Mouse (Mus musculus): ENCODE measurements around the gene Safb2.

The Safb2 gene

DNA sequence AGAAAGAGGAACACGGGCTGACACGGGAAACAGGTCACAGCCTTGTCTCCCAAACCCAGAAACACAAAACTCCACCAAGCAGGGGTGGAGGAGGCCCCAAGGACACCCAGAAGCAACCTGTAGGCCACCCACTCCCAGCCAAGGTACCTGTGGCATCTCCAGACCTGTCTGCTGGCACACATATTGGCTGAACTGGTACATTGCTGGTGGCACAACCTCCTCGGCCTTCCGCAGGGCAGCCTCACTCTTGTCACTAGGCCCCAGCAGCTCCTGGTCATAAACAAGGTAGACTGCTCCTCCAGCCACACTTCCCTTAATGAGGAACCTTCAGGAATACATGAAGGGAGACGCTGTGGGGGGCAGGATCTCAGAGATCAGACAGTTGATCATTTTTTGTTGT lies 24.3 kb upstream of the Safb2 start:
- DNase-seq = no peak

DNA sequence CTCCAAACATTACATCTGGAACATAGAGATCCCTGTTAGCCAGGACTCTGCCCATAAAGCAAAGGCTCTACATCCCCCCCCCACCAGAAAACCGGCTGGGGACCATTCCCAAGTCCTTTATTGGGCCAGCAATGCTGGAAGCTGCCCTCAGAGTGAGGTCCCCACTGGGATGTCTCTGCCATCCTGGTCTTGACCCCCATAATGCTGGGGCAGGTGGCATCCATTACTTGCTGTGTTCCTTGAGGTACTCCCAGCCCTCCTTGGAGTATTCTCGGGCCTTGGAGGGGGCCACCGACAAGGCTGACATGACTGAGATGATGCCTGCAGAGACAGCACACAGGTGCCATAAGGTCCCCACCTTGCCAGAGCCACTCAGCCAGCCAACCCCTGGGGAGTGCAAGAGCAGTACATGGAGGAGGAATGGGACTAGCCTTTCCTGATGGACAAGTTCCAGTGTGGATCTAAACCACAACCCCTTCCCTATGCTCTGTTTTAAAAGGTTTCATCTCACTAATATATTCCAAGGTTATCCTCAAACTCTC lies 23.2 kb upstream of the Safb2 start:
- DNase-seq = no peak

DNA sequence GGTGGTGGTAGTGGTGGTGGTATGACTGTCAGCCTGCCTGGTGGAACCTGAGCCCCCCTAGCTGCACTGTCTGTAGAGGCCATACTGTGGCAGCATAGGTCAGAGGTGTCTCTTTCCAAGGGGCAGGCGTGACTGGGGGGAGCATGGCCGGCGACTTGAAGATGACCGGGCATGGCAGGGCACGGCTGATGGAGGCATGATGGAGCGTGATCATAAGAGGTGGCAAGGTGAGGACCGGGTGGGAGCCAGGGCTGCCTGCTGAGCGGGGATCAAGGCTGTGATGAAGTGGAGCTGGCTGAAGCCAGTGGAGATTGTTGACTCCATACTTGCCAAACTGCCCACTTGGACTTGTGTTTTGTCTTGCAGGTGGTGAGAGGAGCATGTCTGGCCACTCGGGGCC lies 21.0 kb upstream of the Safb2 start:
- DNase-seq = no peak

DNA sequence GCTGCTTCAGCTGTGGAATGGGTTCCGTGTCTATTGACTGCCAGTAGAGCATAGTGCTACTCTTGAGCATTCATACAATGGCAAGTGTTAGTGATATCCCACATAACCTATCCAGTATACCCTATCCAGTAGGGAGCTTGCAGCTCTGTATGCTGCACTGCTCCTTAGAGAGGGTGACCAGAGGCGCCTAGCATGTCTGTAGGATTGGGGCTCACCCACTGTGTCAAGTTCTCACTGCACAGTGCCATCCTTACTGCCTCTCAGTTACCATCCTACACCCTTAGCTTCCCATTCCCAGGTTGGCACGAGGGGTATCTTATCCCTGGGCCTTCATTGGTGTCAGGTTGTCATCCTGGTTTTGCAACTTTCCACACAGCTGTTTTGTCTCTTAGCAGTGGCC lies 20.0 kb upstream of the Safb2 start:
- no peak for DNase-seq

DNA sequence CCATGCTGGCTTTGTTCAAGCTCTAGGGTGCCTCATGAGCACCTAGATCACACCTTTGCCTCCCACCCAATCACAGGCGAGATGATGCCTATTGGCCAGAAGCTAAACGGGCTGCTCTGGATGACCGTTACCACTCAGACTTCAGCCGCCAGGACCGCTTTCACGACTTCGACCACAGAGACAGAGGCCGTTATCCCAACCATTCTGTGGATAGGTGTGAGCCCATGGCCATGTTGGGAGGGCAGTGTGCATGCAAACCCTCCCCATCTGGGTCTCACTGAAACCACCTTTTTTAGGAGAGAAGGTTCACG lies 19.6 kb upstream of the Safb2 start:
- DNase-seq = no peak

DNA sequence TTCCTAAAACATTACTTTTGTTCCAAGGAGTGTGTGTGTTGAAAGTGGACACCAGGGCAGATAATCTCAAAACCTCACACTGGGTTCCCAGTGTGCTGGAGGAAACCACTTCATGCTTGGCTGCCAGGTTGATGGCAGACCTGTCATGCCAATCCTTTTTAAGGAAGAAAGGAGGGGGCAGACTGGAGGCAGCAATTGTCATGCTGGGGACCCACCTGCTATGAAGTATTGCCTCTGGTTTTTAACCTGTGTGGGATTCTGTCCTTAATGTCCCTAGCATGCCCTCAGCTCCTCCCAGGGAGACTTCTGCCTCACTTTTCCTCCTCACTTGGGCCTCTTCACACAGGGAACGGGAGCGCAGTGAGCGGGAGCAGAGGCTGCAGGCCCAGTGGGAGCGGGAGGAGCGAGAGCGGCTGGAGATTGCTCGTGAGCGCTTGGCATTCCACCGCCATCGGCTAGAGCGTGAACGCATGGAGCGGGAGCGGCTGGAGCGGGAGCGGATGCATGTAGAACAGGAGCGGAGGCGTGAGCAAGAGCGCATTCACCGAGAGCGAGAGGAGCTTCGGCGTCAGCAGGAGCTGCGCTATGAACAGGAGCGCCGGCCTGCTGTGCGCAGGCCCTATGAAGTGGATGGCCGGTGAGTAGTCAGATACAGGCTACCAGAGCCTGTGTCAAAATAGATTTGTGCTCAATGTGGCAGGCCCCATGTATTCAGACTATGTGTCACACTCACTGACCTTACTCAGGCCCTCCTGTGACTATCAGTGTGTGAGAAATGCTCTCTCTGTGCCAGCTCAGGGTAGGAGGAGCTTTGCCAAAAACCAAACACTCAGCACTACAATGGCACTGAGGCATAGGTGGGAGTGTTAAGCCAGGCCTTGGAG lies 19.0 kb upstream of the Safb2 start:
- no peak for DNase-seq

DNA sequence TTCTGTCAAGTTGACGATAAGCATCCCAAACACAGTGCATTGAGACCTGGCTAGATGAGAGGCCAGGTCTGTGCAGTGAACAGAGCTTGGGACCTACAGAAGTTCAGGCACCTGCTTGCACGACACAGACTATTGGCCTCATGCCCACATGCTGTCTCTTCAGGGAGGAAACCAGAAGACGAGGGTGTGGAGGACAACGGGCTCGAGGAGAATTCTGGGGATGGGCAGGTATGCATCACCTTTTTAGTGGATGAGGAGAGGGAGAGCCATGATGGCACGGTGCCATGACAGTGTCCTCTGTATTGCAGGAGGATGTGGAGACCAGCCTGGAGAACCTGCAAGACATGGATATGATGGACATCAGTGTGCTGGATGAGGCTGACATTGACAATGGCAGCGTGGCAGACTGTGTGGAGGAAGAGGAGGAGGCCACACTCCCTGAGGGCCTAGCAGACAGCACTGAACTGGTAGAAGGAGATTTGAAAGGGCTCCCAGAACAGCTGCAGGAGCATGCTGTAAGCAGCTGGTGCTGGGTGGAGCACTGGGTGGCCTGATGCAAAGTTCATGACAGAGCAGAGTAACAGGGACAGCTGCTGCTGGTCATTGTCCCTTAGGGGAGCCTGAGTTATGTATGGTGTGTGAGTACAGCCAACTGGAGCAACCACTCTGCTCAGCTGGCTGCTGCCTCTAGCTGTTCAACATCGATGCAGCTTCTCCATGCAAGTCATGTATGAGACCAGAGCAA lies 9.3 kb upstream of the Safb2 start:
- peak; percentile 71 for DNase-seq

DNA sequence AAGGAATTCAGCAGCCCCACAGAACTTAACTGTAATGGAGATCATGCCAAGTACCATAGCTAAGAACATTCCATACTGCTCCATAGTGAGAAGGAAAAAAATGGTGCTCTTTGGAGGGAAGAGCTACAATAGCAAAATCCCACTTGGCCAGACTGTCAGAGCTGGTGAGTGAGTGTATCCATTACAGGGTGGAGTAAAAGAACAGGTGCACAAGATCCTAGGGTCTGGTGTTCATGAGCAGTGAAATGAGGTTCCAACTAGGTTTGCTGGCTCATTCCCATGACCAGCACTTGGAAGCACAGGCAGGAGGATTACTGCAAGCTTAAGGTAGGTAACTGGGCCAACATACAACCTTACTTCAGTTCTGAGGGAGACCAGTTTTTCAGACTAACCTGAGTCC lies 8.2 kb upstream of the Safb2 start:
- no peak for DNase-seq

DNA sequence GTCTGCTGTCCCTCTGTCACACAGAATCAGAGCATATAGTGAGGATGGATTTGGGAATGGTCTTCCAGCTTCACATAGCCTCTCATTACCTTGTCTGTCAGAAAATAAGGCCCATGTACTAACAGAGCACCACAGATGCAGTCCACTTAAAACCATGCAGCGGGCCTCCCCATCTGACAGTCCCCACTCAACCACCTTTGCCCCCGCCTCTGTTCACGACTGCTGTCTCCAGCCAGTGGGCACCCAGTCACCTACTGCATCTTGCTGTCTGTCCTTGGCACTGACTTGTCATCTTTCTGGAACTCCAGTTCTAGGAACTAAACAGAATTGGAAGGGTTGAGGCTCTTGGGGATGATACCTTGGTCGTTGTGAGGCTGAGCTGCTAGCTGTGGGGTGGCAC lies 4.5 kb upstream of the Safb2 start:
- no peak for DNase-seq

DNA sequence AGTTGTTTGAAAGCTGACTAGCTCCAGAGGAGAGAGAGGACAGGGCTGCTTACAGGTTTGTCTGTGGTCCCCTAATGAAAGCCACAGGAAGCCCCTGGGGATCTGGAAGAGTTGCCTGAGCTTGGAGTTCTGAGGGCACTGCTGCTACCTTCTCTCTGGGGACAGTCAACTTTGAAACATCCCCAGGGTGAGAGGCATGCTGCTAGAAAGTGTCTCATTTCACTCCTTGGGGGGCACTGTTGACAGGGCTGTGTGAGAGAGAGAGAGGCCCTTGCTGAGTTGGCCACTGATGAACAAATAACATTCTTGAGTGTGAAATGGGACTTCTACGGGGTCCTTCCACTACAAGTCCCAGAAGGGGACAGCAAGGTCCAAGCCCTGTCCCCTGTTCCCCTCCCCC lies 3.4 kb upstream of the Safb2 start:
- no peak for DNase-seq

DNA sequence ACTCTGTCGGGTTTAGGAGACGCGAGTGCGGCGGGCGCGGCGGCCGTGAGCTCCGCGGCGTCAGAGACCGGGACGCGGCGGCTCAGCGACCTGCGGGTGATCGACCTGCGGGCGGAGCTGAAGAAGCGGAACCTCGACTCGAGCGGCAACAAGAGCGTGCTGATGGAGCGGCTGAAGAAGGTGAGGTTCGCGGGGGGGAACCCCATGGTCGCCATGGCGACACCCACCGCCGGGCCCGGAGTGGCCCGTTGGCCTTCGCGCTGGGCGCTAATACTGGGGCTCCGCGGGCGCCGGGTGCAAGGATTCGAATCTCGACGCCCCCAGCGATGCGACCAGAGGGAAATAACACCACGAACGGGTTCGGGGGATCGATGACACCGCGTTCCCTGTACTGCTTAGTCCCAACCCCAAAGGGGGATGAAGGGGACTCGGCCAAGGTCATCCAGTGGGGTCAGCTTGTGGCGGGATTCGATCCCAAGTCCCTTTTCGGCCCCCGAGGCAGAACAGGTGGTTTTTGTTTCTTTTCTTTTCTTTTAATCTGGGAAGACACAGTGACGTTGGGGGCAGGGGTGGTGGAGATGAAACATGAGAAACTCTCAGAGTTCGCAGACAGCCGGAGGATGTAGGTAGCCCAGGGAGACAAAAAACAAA lies 911 bp upstream of the Safb2 start:
- peak; percentile 70 for DNase-seq

DNA sequence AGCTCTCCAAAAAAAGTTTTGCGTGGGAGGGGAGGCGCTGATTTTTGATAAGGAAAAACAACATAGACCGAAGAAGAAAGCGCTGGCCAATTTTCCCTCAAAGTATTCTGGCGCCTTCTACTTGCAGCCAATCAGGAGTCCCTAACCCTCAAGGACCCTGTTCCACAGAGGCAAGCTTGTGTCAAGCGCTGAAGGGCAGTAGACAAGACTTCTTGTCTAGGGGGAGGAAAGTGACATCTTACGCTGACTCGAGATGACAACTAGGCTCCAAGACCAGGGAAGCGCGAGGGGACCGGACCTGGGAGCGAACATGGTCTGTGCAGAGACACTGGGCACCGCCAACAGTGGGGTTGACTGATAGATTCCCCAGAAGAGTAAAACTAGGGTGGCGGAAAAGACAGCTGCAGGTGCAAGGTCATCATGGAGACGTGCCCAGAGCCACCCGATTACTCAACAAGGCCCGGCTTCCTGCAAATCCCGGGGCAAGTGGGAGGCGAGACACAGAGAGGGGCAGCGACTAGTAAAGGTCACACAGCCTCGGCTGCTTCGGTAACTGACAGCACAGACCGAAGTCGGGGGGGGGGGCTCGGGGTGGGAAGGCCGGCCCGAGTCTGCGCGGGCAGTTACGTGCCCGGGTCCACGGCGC lies 651 bp downstream of the Safb2 start:
- peak; percentile 63 for DNase-seq

DNA sequence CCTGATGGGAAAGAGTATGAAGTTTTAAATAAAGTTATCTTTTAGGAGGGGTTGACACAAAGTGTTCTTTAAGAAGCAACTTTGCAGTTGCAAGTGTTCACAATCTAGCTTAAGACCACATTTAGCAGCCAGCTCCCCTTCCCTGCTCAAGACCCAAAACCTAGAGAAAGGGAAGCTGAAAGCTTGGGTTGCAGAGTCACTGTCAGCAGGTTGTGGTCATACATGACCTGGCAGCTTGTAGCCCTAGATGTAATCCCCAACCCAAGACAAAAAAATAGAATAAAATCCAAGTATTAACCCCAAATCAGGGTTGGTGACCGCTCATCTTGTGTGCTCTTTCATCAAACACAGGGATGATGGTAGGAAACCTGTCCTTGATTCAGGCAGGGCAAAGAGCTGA lies 1.3 kb downstream of the Safb2 start:
- no peak for DNase-seq

DNA sequence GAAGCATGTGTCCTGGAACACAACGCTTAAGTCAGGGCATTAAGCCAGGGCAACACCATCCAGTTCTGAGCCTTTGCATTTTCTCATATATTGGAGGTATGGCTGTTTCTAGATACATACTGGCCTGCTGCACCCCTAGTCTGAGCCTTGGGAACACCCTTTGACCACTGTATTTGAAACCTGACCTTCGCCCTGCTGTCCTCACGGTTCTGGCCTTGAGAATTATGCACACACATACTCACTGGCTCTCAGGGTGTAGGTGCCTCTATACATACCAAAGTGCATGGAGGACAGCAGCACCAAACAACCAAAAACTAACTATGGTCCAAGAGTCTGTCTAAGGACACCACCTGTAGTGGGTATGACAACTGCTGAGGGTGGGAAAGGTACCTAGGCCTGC lies 11.4 kb downstream of the Safb2 start:
- DNase-seq = no peak

DNA sequence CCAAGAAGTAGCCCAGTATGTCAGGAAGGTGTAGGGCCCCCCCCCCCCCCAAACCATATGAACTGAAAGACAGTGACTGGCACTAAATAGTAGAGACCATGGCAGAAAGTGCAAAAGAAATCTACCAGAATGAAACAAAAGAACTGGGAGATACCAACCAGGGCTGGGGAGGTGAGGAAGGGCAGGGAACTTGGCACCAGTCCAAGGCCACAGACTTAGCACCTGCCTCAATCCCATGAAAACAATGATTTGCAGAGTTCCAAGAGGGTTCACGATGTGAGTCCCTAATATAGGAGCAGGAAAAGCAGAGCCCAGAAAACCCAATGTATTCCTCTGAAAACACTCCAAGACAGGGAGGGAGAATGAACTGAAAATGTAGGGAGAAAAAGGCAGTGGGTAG lies 12.2 kb downstream of the Safb2 start:
- DNase-seq = peak; percentile 59

DNA sequence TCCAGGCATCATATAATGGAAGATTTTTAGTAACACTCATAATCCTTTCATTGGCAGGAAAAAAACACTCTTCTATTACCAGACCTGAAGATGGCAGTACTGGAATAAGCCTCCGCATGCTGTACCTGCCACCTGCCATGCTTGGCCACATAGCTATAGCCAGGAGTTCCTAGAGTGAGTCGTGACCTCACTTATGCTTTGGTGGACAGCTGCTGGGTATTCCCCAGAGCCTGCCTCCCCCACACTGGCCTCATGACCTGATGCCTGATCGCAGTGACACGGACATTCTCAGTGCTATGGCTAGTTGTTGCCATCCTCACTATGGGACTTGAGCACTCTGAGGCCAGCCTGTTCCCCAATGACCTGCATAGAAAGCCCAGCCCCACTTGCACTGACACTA lies 14.1 kb downstream of the Safb2 start:
- no peak for DNase-seq

DNA sequence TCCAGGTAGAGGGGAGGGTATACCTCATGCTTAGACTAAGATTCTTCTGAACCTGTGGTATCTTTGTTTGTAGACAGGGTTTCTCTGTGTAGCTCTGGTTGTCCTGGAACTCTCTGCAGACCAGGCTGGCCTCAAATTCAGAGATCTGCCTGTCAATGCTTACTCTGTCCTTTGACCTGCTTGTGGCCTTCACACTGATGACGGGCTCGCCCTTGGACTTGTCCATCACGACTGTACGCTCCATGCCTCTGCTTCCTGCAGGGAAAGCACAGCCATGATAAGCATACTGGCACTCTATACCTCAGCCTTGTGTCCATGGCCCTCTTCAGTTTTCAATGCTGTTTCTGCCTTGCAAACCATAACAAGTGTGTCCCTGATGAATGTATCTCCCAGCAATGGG lies 17.0 kb downstream of the Safb2 start:
- DNase-seq = no peak

DNA sequence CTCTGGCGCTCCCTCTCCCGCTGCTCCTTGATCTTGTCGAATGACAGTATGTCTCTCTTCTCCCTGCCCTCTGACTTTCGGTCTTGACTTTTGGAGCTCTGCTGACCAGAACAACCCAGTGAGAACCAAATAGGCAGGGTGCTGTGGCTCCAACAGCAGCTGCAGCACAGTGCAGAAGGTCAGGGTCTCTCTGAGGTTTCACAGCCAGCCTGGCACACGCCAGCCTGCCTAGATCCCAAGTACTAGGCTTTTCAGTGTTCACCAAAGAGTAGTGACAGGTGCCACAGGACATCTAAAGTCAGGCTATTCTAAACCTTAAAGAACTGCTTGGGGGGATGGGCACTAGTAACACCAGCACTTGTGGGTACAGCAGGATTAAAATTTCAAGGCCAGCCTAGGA lies 17.5 kb downstream of the Safb2 start:
- DNase-seq = no peak

DNA sequence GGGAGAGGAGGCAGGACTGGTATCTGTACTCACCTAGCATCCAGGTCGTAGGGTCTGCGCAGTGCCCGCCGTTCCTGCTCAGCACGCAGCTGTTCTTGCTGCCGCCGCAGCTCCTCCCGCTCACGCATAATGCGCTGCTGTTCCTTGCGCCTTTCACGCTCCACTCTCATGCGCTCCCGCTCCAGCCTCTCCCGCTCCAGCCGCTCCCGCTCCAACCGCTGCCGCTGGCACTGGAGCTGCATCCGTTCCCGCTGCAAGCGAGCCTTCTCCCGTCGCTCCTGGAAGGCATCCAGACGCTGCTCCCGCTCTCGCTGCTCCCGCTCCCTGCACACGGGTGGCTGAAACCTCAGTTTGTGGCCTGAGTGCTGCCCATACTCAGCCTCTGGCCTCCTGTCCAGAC lies 18.1 kb downstream of the Safb2 start:
- DNase-seq = peak; percentile 24

DNA sequence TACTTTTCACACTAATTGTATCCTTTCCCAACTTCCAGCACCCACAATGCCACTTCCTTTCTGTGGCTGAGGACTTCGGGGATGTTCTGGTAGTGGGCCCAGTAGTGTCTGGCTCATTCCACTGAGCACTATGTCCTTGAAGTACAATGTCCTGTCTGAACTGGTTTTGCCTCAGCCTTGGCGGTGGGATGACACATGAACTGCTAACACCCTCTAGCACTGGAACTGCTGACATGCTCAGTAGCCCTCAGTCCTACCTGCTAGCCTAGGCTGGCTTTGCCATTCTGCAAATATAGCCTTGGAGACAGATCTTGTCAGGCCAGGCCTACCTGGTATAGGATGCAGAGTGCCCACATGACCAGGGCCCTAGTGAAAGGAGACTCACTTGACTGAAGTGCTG lies 22.5 kb downstream of the Safb2 start:
- DNase-seq = no peak

DNA sequence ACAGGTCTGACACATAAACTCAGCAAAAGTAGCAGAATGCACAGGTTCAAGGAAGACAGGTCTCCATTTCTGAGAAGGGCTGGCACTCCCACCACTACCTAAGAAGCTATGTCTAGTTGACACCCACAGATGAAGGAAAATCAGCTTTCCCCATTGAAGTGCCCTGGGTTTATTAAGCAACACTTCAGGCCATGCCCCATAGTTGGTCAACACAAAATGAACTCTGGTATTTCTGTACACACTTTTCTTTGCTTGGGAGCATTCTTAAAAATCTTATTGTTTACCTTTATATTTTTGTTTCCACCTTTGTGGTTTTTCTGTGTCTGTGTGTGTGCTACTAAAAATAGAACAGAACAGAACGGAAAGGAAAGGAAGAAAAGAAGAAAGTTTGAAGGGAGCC lies 24.3 kb downstream of the Safb2 start:
- no peak for DNase-seq

DNA sequence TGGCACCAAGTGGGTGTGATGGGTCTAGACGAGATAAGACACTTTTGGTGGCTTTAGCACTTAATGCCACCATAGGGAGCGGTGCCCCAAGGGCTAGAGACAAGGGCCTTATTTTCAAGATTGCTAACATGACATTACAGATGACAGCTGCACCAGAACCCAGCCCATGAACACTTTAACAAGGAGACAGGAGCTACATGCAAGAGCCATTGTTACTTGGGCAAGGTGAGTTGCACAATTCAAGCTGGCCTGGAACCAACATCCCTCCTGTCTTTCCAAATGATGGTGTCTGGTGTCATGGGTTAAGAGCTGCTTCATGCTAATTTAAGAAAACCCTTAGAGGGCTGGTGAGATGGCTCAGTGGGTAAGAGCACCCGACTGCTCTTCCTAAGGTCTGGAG lies 25.0 kb downstream of the Safb2 start:
- DNase-seq = no peak

DNA sequence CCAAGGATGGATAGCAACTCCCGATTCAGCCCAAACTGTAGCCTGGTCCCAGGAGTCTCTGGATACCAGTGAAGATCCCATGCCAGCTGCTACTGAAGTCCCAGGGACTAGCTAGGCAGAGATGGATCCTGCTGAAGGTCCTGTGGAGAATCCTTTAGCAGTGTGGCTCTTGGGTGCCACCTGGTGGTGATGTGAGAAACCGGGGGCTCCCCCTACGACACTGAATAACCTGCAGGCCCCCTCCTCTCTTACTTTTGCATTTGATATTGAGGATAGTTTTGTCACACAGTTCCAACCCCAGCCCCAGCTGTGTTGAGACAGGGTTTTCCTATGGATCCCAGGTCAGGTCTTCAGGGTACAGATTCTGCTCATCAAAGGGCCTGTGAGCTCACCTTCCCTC lies 25.9 kb downstream of the Safb2 start:
- DNase-seq = peak; percentile 79
